Mouse (Mus musculus) C2C12 (cell line): ENCODE results near the gene Ranbp3l.

Experiments
- CEBPB ChIP-seq: IDR thresholded peaks from one replicate; pipeline ENCODE4 v1.6.1; 2011; ENCODE audit warnings: low read depth, mild to moderate bottlenecking, control low read depth, moderate library complexity
- CTCF ChIP-seq: IDR thresholded peaks from one replicate; pipeline ENCODE4 v1.5.1; 2011; ENCODE audit not compliant: control insufficient read depth, insufficient read depth, insufficient read length
- FOSL1 ChIP-seq: IDR thresholded peaks from one replicate; pipeline ENCODE4 v1.8.0; 2011; ENCODE audit warnings: mild to moderate bottlenecking, low read length; ENCODE audit not compliant: poor library complexity, insufficient read depth, severe bottlenecking
- MAX ChIP-seq: IDR thresholded peaks from one replicate; pipeline ENCODE4 v1.6.1; 2011; ENCODE audit warnings: mild to moderate bottlenecking, control low read depth
- MYOD1 ChIP-seq: IDR thresholded peaks from one replicate; pipeline ENCODE4 v1.6.1; 2011; ENCODE audit warnings: low read depth; ENCODE audit not compliant: control insufficient read depth, insufficient read length
- MYOG ChIP-seq: IDR thresholded peaks from one replicate; pipeline ENCODE4 v1.6.1; 2011; ENCODE audit not compliant: control insufficient read depth, insufficient read length; ENCODE audit errors: extremely low read depth
- USF1 ChIP-seq: IDR thresholded peaks from one replicate; pipeline ENCODE4 v1.6.1; 2011; ENCODE audit warnings: low read depth, mild to moderate bottlenecking, control low read depth, moderate library complexity

DNA sequence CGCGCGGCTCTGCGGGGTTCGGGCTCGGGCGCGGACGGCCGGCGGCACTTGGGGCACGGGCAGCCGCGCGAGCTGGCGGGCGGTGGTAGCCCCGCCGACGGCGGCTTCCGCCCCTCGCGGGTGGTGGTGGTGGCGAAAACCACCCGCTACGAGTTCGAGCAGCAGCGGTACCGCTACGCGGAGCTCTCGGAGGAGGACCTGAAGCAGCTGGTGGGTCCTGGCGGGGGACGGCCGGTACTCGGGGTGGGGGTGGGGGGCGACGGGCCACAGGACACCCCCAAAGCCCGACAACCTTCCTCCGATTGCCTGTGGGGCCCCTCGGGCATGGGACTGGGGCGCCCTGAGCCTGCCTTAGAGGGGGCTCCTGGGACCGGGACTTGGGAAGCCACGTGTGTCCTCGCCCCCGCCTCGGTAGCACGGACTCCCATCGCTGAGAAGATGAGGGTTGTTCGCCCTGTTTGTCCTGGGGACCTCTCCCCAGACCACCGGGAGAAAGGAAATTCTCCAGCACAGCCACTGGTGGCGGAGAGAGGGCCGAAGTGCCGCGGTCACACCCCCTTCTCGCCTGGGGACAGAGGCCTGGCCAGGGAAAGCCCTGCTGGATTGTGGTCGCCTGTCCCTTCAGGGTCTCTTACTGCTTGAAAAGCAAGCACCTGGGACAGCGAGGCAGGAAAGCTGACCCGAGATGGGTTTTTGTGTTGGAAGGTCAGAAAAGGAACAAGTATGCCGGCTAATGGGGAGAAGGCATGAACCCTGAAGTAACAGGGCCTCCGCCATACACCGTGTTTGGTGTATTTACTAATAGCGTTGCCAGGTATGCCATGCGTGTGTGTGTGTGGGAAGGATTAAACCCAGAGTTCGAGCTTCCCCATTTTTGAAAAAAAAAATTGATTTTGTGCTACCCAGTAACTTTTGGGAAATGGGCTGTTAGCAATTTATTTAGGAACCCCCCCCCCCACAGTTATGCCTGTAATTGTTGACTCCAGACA is 104.1 kb downstream of the Ranbp3l start:
- no peak for TF ChIP-seq CTCF
- TF ChIP-seq MYOG: no peak
- TF ChIP-seq CEBPB: no peak
- TF ChIP-seq USF1: no peak
- TF ChIP-seq MAX: no peak
- no peak for TF ChIP-seq MYOD1
- no peak for TF ChIP-seq FOSL1
